Mouse (Mus musculus) CH12.LX (cell line): ENCODE data around the gene Wars2.

Source experiments
- CTCF ChIP-seq, 2 experiments: IDR thresholded peaks in 1 of 2; conservative IDR thresholded peaks in 1 of 2; 2 replicates each; pipeline ENCODE4 v1.5.1; 2011 to 2012; ENCODE audit warnings: low read depth in 2 of 2, low read length in 2 of 2, improper control_type of control experiment in 1 of 2, inconsistent platforms in 1 of 2, mild to moderate bottlenecking in 1 of 2, moderate library complexity in 1 of 2
- ELF1 ChIP-seq: IDR thresholded peaks from 2 replicates; pipeline ENCODE4 v1.6.1; 2014; ENCODE audit warnings: low read depth, mild to moderate bottlenecking, inconsistent platforms, low read length, improper control_type of control experiment
- IRF4 ChIP-seq: IDR thresholded peaks from 2 replicates; pipeline ENCODE4 v1.6.1; 2014; ENCODE audit warnings: low read depth, mild to moderate bottlenecking, inconsistent platforms, low read length, improper control_type of control experiment
- NELFE ChIP-seq: IDR thresholded peaks from 2 replicates; pipeline ENCODE4 v1.6.1; 2011; ENCODE audit warnings: low read depth, low read length, improper control_type of control experiment
- POLR2A ChIP-seq: IDR thresholded peaks from 2 replicates; pipeline ENCODE4 v1.6.1; 2011; ENCODE audit warnings: low read depth, mild to moderate bottlenecking, improper control_type of control experiment, low read length
- ZMIZ1 ChIP-seq: IDR thresholded peaks from 2 replicates; pipeline ENCODE4 v1.6.1; 2012; ENCODE audit warnings: low read depth, mild to moderate bottlenecking, inconsistent platforms, low read length, improper control_type of control experiment

DNA sequence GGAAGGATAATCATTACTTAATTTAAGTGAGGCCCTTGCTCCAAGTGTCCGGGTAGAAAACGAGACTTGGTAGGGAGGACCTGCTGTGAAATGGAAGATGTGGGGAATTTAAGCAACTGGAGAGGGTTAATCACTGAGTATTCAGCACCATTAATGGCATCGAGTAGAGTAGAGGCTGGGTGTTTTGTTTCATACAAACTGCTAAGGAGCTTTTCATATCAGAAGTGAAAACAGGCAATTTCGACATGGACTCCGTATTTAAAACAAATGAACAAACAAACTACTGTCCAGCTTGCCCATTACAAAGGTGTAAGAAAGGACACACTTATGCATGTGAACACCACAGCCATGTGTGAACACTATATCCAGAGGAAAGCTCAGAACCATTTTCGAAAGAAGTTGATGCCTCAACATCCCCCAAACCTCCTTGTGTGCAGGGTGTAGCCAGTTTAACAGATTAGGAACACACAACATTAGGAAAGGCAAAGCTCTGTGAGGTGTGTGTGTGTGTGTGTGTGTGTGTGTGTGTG is 118.9 kb downstream of the Wars2 start:
- TF ChIP-seq NELFE, result no peak
- TF ChIP-seq ZMIZ1, result no peak
- TF ChIP-seq POLR2A, result no peak
- TF ChIP-seq CTCF (conservative IDR thresholded peaks at IDR 0.05 in 1 of 2, IDR thresholded peaks at IDR 0.05 in 1 of 2; ENCODE audit: low read depth in 2 of 2, low read length in 2 of 2), result no peak
- no peak for TF ChIP-seq ELF1
- TF ChIP-seq IRF4, result no peak
